Mouse (Mus musculus): Measurements from ENCODE around the gene Akr1b10. TPM values are rescaled to one million over a fixed set of nuclear protein-coding genes. Genes with fewer than 3 reads are reported as not detected.
"Not testable (repeated sequence)": the region's sequence is repeated elsewhere in the genome, so short reads cannot be mapped to it uniquely, and the experiment has no call there.

The Akr1b10 gene
- polyA plus RNA-seq, 1 experiment from 2014 or later: 14.2 TPM

DNA sequence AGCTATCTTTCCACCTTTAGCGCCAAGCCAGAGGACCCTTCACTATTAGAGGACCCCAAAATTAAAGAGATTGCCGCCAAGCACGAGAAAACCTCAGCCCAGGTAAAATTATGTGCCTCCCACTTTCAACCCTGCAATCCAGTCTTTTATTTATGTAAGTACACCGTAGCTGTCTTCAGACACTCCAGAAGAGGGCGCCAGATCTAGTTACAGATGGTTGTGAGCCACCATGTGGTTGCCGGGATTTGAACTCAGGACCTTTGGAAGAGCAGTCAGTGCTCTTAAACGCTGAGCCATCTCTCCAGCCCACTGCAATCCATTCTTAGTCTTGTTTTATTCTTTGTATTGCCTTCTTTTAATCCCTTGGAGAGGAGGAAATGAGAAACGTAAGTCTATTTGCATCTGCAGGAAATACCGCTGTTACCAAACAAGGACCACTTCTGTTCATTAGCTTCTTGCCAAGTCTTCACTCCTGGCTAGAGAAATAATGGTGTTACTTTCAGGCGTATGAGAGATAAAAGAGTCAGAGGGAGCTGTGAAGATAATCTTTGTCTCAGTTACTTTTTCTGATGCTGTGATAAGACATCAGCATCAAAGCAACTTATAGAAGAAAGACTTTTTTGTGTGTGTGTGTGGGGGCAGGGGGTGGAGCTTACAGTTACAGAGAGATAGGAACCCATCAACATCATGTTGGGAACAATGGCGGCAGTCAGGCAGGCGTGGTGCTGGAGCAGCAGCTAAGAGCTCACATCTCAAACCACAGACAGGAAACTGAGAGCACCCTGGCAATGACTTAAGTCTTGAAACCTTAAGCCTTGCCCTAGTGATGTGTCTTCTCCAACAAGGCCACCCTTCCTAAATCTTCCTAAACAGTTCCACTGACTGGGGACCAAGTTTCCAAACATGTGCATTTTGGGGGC is 19.5 kb upstream of the Akr1b10 start:
- WGBS: 89% methylated on average over 12 of the region's 12 CpGs
- ATAC-seq (ENCODE audit: low FRiP score): no peak

DNA sequence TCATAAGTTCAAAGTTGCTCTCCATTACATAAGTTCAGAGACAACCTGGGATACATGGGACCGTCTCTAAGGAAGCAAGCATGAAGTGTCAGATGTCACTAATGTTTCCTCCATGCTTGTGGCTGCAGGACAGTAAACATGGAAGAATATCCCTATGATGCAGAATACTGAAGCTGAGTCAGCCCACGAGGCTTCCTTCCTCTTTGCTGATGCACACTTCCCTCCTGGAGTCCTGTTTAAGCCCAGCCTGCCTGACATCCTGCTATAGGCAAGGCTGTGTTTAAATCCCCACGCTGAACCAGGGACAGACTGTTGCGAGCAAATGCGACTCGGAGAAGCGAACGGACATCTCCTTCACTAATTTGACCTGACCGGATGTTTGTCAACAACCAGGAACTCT is 16.0 kb upstream of the Akr1b10 start:
- H3K27ac ChIP-seq (ENCODE audit: low read depth, low read length): no peak overlapping the region
- no peaks in the 10 kb centered on the region for H3K27me3 ChIP-seq (ENCODE audit: control insufficient read depth, insufficient read depth, low read length)
- H3K9ac ChIP-seq (ENCODE audit: low read length): no peak overlapping the region
- no peak overlapping the region for H3K4me3 ChIP-seq (ENCODE audit: low read depth, low read length)
- no peaks in the 10 kb centered on the region for H3K36me3 ChIP-seq (ENCODE audit: control insufficient read depth, insufficient read depth, low read length)
- no peaks in the 10 kb centered on the region; the same call in 1 of the 2 replicates for H3K4me1 ChIP-seq (ENCODE audit: control insufficient read depth, insufficient read depth, low read length)
- ATAC-seq (ENCODE audit: low FRiP score) (no peak), DNase-seq (ENCODE audit: low spot score, missing footprints) (no peak)
- WGBS: 85% methylated on average over 9 of the region's 9 CpGs
- H3K9me3 ChIP-seq (ENCODE audit: control insufficient read depth, low read length): no peaks in the 10 kb centered on the region
- no peak overlapping the region for H3K4me2 ChIP-seq

More for the DNA sequence above, 19.5 kb upstream of the Akr1b10 start:
- no peaks in the 10 kb centered on the region for H3K36me3 ChIP-seq (ENCODE audit: control insufficient read depth, insufficient read depth, low read length)
- no peak for DNase-seq (ENCODE audit: low spot score, missing footprints)
- no peak overlapping the region for H3K27ac ChIP-seq (ENCODE audit: low read depth, low read length)
- no peaks in the 10 kb centered on the region for H3K9me3 ChIP-seq (ENCODE audit: control insufficient read depth, low read length)
- no peaks in the 10 kb centered on the region for H3K27me3 ChIP-seq (ENCODE audit: control insufficient read depth, insufficient read depth, low read length)
- H3K4me1 ChIP-seq (ENCODE audit: control insufficient read depth, insufficient read depth, low read length): no peaks in the 10 kb centered on the region; the same call in 1 of the 2 replicates
- no peak overlapping the region for H3K9ac ChIP-seq (ENCODE audit: low read length)
- no peak overlapping the region for H3K4me2 ChIP-seq
- H3K4me3 ChIP-seq (ENCODE audit: low read depth, low read length): no peak overlapping the region

DNA sequence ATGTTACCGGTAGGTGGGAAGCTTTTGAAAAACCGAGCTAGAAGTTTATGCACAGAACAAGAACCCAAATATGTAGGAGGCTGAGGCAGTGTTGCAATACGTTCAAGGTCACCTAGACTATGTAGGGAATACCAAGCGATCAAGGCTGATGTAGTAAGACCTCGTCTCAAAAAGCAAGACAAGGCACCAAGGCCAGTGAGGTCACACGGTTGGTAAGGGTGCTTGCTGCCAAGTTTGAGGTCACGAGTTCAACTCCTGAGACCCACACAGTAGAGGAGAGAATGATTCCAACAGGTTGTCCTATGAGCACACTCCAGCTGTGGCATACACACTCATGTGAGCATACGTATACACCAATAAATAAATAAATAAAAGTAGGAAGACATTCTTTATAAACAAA is 13.9 kb upstream of the Akr1b10 start:
- H3K9ac ChIP-seq (ENCODE audit: low read length): no peak overlapping the region
- no peak overlapping the region for H3K4me2 ChIP-seq
- ATAC-seq (ENCODE audit: low FRiP score) (no peak), DNase-seq (ENCODE audit: low spot score, missing footprints) (no peak)
- H3K9me3 ChIP-seq (ENCODE audit: control insufficient read depth, low read length): no peaks in the 10 kb centered on the region
- H3K36me3 ChIP-seq (ENCODE audit: control insufficient read depth, insufficient read depth, low read length): no peaks in the 10 kb centered on the region
- no peaks in the 10 kb centered on the region; the same call in 1 of the 2 replicates for H3K4me1 ChIP-seq (ENCODE audit: control insufficient read depth, insufficient read depth, low read length)
- 83% methylated on average over 8 of the region's 8 CpGs for WGBS
- H3K27me3 ChIP-seq (ENCODE audit: control insufficient read depth, insufficient read depth, low read length): no peaks in the 10 kb centered on the region
- no peak overlapping the region for H3K27ac ChIP-seq (ENCODE audit: low read depth, low read length)
- no peak overlapping the region for H3K4me3 ChIP-seq (ENCODE audit: low read depth, low read length)

DNA sequence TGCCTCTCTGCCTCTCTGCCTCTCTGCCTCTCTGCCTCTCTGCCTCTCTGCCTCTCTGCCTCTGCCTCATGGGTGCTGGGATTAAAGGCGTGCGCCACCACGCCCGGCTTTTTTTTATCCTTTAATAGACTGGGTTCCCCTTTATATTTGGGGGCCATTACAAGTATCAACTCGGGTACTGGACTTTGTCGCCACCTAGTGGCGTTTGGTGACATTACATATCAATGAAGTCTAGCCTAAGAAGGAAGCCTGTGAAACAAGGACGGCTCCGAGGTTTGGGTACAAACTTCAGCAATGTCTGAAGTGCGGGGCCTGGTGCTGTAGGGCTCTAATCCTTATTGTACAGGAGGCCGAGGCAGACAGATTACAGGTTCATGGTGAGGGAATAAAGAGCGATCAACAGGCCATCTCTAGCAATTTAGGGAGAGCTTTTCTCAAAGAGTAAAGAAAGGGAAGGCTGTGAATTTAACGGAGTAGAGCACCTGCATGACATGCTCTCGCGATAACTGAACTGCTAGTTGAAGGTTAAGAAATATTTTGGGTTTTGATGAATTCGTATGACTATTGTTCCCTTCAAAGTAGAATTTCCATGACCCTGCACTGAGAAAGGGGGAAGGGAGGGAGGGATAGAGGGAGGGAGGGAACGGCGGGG is 12.2 kb upstream of the Akr1b10 start:
- WGBS: 22% methylated on average over 18 of the region's 18 CpGs
- H3K36me3 ChIP-seq (ENCODE audit: control insufficient read depth, insufficient read depth, low read length): no peaks in the 10 kb centered on the region
- DNase-seq (ENCODE audit: low spot score, missing footprints) (peak; percentile 99), ATAC-seq (ENCODE audit: low FRiP score) (0 out of 2 replicates have a peak, but pooled peaks have one; percentile 27)
- peak overlapping the region; percentile 19; the same call in 1 of the 2 replicates for H3K4me2 ChIP-seq
- no peak overlapping the region for H3K4me3 ChIP-seq (ENCODE audit: low read depth, low read length)
- no peaks in the 10 kb centered on the region for H3K9me3 ChIP-seq (ENCODE audit: control insufficient read depth, low read length)
- no peaks in the 10 kb centered on the region for H3K27me3 ChIP-seq (ENCODE audit: control insufficient read depth, insufficient read depth, low read length)
- H3K4me1 ChIP-seq (ENCODE audit: control insufficient read depth, insufficient read depth, low read length): no peaks in the 10 kb centered on the region; the same call in 1 of the 2 replicates
- no peak overlapping the region for H3K9ac ChIP-seq (ENCODE audit: low read length)
- no peak overlapping the region for H3K27ac ChIP-seq (ENCODE audit: low read depth, low read length)

DNA sequence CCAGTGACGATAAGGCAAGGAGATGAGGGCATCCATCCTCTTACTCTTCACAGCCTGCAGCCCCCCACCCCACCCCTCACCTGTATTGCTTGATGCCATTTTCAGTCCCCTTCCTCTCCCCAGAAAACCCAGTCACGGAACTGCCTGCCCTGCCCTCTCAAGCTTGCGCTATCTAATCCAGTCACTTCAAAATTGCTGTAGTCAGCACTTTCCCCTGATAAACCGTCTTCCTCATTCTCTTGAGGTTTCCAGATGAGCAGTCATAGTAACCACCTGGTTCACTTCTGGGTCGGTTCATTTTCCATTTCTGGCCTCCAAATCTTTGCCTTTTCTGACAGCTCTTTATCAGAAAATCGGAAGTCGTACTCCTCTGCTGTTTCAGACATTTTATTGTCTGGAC is 10.2 kb upstream of the Akr1b10 start:
- no peak overlapping the region for H3K9ac ChIP-seq (ENCODE audit: low read length)
- WGBS: 83% methylated on average over 7 of the region's 7 CpGs
- H3K4me2 ChIP-seq: no peak overlapping the region
- DNase-seq (ENCODE audit: low spot score, missing footprints): no peak
- no peak for ATAC-seq (ENCODE audit: low FRiP score)
- no peak overlapping the region for H3K27ac ChIP-seq (ENCODE audit: low read depth, low read length)
- H3K9me3 ChIP-seq (ENCODE audit: control insufficient read depth, low read length): no peaks in the 10 kb centered on the region
- no peaks in the 10 kb centered on the region for H3K27me3 ChIP-seq (ENCODE audit: control insufficient read depth, insufficient read depth, low read length)
- H3K4me1 ChIP-seq (ENCODE audit: control insufficient read depth, insufficient read depth, low read length): no peaks in the 10 kb centered on the region; the same call in 1 of the 2 replicates
- no peaks in the 10 kb centered on the region for H3K36me3 ChIP-seq (ENCODE audit: control insufficient read depth, insufficient read depth, low read length)
- H3K4me3 ChIP-seq (ENCODE audit: low read depth, low read length): no peak overlapping the region

DNA sequence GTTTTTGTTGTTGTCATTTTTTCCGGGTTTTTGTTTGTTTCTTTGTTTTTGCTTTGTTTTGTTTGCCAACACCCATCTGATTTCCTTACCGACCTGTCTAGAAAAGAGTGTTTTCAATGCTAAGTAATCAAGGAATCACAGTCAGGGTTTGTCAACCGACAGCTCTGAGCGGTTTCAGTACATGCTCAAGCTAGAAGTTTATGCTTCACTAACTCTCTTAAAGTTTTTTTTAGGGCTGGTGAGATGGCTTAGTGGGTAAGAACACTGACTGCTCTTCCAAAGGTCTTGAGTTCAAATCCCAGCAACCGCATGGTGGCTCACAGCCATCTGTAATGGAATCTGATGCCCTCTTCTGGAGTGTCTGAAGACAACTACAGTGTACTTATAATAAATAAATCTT is 8.1 kb upstream of the Akr1b10 start:
- not testable (repeated sequence) for H3K4me2 ChIP-seq; H3K36me3 ChIP-seq (ENCODE audit: control insufficient read depth, insufficient read depth, low read length); H3K27me3 ChIP-seq (ENCODE audit: control insufficient read depth, insufficient read depth, low read length); ATAC-seq (ENCODE audit: low FRiP score); H3K4me3 ChIP-seq (ENCODE audit: low read depth, low read length); DNase-seq (ENCODE audit: low spot score, missing footprints); H3K27ac ChIP-seq (ENCODE audit: low read depth, low read length); H3K9ac ChIP-seq (ENCODE audit: low read length); H3K9me3 ChIP-seq (ENCODE audit: control insufficient read depth, low read length); H3K4me1 ChIP-seq (ENCODE audit: control insufficient read depth, insufficient read depth, low read length)
- 79% methylated on average over 5 of the region's 5 CpGs for WGBS

DNA sequence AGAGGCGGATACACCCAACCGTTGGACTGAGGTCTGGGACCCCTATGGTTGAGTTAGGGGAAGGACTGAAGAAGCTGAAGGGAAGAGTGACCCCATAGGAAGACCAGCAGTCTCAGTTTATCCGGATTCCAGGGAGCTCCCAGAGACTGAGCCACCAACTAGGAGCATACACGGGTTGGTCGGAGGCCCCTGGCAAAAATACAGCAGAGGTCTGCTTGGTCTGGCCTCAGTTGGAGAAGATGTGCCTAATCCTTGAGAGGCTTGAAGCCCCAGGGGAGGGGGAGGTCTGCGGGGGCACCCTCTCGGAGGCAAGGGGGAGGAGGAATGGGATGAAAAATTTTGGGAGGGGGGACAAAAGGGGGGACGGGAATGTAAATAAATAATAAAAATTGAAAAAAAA is 617 bp upstream of the Akr1b10 start:
- 45% methylated on average over 8 of the region's 8 CpGs for WGBS
- Histone ChIP-seq H3K4me1 (ENCODE audit: control insufficient read depth, insufficient read depth, low read length) (peaks cover 2% of the 10 kb centered on the region; the same call in 1 of the 2 replicates), H3K4me3 (ENCODE audit: low read depth, low read length) (no peak overlapping the region), H3K27ac (ENCODE audit: low read depth, low read length) (no peak overlapping the region), H3K4me2 (no peak overlapping the region), H3K9me3 (ENCODE audit: control insufficient read depth, low read length) (no peaks in the 10 kb centered on the region), H3K9ac (ENCODE audit: low read length) (no peak overlapping the region), H3K27me3 (ENCODE audit: control insufficient read depth, insufficient read depth, low read length) (no peaks in the 10 kb centered on the region), H3K36me3 (ENCODE audit: control insufficient read depth, insufficient read depth, low read length) (no peaks in the 10 kb centered on the region)
- ATAC-seq (ENCODE audit: low FRiP score) (no peak), DNase-seq (ENCODE audit: low spot score, missing footprints) (no peak)

DNA sequence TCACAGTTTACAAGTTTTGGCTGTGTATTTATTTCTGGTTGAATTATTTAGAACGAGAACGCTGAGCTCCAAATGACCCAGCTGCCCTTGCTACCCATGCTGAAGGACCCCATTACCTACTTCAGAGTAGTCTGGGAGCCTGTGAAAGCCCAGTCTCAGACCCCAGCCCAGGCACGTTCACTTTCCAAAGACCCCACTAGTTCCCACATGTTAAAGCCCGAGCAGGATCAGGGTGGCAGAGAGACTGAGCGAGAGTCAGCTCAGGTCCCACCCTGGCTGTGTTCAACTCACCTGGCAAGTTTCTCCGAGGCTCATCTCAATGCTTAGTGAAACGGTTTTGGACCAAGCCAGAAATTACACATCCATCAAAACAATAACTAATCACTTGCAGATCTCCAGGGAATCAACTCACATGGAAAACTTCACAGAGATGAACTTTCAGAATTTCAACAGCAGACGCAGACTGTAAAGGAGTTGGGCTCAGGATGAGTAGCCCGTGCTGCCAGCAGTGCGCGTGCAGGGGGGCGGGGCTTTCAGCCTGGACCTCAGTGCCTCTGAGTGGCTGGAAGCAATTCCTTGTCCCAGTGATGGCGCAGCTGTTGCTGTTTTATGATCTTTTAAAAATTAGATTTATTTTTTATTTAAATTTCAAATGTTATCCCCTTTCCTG is 818 bp downstream of the Akr1b10 start:
- H3K27ac ChIP-seq (ENCODE audit: low read depth, low read length): no peak overlapping the region
- DNase-seq (ENCODE audit: low spot score, missing footprints): peak; percentile 89
- WGBS: 4% methylated on average over 13 of the region's 13 CpGs

More for the DNA sequence above, 818 bp downstream of the Akr1b10 start:
- Histone ChIP-seq H3K9ac (ENCODE audit: low read length) (peak overlapping the region; percentile 50), H3K4me2 (peak overlapping the region; percentile 69), H3K4me1 (ENCODE audit: control insufficient read depth, insufficient read depth, low read length) (peaks cover 2% of the 10 kb centered on the region; the same call in 1 of the 2 replicates), H3K36me3 (ENCODE audit: control insufficient read depth, insufficient read depth, low read length) (no peaks in the 10 kb centered on the region), H3K9me3 (ENCODE audit: control insufficient read depth, low read length) (no peaks in the 10 kb centered on the region), H3K27me3 (ENCODE audit: control insufficient read depth, insufficient read depth, low read length) (no peaks in the 10 kb centered on the region), H3K4me3 (ENCODE audit: low read depth, low read length) (peak overlapping the region; percentile 38)
- ATAC-seq (ENCODE audit: low FRiP score): no peak
